Mouse (Mus musculus) activated CD4-positive, CD25-positive, alpha-beta regulatory T cell, adult 4 months (primary cell): Measurements from ENCODE around the gene Mios. TPM values are rescaled to one million over a fixed set of nuclear protein-coding genes. Genes with fewer than 3 reads are reported as not detected.

Experiments
- ATAC-seq: one replicate; pipeline ENCODE4 v1.8.0; 2017
- polyA plus RNA-seq, 2 experiments: library from polyadenylated mRNA; unstranded; fragments of 100-300 nt; shearing (Covaris generic); gene quantifications; one replicate each; pipeline ENCODE4 v1.2.1; 2017

Mios gene
- 10 to 100 TPM; 10.6 to 12.7 TPM for polyA plus RNA-seq

DNA sequence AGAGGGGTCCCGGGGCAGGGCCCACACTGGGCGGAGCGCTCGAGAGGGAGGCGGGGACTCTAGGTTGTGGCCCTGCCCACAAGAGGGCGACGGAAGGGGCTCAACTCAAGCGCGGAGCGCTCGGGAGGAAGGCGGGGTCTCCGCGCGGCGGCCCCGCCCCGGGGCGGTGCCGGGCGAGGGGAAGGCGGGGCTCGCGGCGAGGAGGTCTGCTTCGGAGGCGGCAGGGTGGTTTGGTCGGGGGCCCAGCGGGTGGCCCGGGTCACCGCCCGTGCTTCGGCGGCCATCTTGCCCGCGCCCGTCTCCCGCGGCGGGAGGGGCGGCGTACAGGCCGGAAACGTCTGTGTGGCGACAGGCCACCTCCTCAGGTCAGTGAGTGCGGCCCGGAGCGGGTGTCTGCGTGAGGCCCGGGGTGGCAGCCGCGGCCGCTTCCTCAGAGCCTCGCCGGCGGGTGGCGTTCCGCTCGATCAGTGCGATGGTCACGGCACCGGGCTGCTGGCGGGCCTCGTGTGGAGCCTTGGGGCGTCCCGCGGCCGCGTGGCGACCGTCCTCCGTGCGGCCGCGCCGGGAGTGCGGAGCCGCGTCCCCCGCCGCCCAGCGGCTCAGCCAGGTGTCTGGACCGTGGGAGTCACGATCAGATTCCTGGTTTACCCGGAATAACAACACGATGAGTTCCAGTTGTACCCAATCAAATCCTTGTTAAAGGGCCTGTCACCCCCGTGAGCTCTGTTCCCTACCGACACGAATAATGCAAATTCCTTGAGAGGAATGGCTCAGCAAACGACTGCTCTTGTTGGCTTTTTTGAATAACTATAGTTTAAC, at the start of gene Mios:
Gene Mios, plus strand, starts transcription at position 176 of the 819 bp plus-strand sequence.
- ATAC-seq: peak; percentile 93

DNA sequence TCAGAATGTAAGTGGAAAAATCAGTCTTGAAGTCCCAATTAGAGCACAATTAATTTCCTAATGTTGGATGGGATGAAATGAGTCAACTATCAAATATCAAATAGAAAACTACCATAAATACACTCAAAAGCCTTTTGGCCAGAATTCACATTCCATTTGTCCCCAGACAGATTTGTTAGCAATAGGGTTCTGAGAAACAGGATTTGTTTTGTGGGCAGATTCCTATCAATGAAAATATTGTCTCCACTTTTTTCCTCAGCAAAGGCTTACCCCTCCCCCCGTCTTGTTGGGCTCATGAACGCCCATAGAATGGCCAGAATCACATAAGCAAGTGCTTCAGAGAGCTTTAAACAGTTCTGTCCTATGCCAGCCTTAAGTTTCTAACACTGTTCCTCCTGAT, 49.0 kb upstream of the Mios start:
- ATAC-seq: no peak

- no peak for ATAC-seq
Observed at GRCm38 (mm10) chr6:8164741-8165140, 44.3 kb upstream of the Mios start.

GRCm38 (mm10) chr6:8172101-8172500, 36.9 kb upstream of the Mios start:
- no peak for ATAC-seq

DNA sequence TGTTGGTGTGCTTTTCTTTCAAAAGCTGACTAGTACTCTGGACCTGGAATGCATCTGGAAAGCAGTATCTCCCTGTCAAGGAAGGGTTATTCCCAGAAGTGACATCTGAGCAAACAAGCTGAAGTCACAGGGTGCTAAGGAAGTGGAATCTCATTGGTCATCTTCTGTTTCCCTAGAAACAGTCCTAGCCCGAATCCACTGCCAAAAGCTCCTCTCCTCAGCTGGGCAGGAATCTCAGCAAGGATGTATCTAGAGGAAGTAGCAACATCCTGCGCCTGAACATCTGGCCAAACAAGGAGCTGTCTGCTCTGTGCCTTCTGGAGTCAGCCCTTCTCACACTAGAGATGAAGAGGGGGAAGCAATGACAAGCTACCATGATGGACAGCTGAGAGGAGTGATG, 35.0 kb upstream of the Mios start:
- ATAC-seq: no peak

GRCm38 (mm10) chr6:8175346-8175745, 33.7 kb upstream of the Mios start:
- no peak for ATAC-seq

GRCm38 (mm10) chr6:8176116-8176515, 32.9 kb upstream of the Mios start:
- no peak for ATAC-seq

DNA sequence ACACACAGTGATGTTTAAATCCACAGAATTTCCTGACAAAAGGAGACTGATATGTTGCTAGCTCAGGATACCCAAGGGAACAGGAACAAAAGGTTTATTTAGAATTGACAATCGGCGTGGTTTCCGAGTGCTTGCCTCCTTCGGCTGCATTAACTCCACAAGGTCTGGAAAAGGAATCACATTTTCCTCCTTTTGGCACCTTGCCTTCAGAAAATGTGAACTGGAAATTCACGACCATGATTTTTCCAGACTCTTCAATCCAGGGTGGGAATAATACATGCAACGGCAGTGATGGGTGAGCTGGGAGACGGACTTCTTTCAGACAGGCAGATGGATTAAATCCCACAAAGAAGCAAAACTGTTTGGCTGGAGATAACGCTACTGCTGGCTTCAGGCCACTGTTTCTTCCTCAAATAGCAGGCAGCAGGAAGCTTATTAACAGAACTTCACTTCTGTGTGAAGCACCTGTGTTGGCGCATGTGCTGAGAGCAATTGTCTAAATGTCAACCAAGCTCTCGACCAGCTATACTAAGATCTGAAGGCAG, 30.6 kb upstream of the Mios start:
- no peak for ATAC-seq

DNA sequence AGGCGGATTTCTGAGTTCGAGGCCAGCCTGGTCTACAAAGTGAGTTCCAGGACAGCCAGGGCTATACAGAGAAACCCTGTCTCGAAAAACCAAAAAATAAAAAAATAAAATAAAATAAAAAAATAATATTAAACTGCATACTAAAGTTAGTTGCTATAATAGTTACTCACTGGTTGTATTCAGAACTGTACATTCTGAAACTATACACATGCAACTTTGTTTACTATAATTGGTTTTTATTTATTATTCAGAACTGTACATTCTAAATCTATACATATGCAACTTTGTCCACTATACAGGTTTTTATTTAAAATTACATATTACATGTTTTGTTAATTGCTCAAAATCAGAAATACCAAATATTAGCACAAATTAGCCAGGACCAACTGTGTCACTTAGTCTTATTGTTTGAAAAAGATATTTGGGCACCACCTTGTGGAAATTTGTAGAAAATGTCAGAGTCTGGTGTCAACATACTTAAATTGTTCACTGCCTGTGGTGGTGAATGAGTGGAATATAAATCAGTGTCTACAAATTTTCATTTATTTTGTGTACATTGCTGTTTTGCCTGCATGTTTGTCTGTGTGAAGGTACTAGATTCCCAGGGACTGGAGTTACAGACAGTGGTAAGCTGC, 20.3 kb upstream of the Mios start:
- no peak for ATAC-seq

DNA sequence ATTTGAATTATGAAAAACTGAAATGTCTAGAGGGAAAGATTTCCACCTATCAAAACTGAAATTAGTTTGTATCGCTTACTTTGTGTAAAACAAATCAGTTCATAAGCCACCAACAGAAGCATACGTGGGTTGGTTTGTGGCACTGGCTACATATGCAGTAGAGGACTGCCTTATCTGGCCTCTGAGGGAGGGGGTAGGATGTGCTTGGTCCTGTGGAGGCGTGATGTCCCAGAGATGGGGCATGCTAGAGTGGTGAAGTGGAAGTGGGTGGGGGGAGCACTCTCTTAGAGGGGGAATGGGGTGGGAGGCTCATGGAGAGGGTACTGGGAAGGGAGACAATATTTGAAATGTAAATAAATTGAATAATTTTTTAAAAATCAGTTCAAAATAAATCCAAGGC, 19.1 kb upstream of the Mios start:
- no peak for ATAC-seq

GRCm38 (mm10) chr6:8192517-8192916, 16.5 kb upstream of the Mios start, which contains the start of gene Col28a1:
Col28a1 (minus strand) TSS chr6:8192617.
- ATAC-seq: no peak

- peak; percentile 4 for ATAC-seq
Observed at GRCm38 (mm10) chr6:8209866-8210186, 804 bp downstream of the Mios start.

GRCm38 (mm10) chr6:8210661-8211060, 1.6 kb downstream of the Mios start:
- no peak for ATAC-seq

GRCm38 (mm10) chr6:8227035-8227434, 18.0 kb downstream of the Mios start:
- ATAC-seq: no peak

DNA sequence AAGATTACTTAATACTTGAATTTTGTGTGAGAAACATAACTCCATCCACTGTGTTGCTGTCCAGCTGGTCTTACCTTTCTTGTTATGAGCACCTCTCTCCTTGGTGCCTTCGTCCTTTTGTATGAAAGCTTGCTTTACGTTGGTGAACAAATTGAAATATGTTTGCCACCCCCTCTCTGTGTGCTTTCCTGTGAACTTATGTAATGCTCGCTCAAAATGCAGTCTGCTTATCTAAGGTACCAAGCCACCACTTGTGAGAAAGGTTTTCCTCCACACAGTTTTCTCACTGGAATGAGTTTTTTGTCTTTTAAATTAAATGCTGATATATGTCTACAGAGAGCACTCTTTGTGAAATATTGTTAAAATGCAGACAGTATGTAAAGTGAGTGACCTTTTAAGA, 19.6 kb downstream of the Mios start:
- no peak for ATAC-seq

- no peak for ATAC-seq
Observed at GRCm38 (mm10) chr6:8258316-8258715, 49.3 kb downstream of the Mios start.

GRCm38 (mm10) chr6:8259004-8259666, 50.1 kb downstream of the Mios start, which contains the start of the genes Rpa3, Umad1 and Gm45062:
Rpa3 (minus strand) TSS chr6:8259173.
Umad1 (plus strand) TSS chr6:8259288.
Gm45062 (plus strand) TSS chr6:8259450.
- ATAC-seq: peak; percentile 99

DNA sequence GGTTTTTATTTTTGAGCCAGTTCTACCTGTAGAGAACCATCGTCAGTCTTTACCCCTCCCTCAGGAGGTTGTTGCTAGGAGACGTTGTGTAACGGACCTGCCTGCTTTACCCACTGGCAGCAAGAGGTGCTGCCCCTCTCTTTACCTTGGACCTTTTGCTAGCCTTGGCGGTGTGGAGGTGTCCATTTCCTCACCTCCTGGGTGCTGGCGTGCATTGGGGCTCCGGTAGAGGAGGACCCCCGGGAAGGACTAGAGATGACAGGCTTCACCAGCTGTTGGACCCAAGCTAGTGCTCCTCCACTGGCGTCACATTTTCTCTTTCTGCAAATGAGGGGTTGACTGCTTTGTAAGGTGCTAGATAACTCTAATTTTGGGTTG, 50.6 kb downstream of the Mios start:
- peak; percentile 17 for ATAC-seq

DNA sequence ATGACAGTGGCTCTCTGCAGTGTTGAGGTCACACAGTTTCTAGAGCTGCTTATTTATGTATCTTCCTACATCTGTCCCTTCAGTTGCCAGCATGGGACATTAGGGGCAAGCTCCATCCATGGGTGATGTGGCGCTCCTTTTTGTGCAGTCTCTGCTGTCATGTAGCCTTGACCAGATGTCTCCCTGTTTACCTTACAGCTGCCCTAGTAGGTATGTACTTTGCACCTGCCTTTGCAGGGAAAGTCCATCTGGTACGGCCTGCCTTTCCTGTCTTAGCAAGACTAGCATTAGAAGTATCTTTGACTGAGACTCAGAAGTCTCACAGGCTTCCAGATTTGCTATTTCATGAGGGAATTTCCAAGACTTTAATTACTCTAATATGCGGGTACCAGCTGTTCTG, 62.0 kb downstream of the Mios start:
- no peak for ATAC-seq

- ATAC-seq: peak; percentile 72
Observed at GRCm38 (mm10) chr6:8274387-8275054, 65.5 kb downstream of the Mios start.

DNA sequence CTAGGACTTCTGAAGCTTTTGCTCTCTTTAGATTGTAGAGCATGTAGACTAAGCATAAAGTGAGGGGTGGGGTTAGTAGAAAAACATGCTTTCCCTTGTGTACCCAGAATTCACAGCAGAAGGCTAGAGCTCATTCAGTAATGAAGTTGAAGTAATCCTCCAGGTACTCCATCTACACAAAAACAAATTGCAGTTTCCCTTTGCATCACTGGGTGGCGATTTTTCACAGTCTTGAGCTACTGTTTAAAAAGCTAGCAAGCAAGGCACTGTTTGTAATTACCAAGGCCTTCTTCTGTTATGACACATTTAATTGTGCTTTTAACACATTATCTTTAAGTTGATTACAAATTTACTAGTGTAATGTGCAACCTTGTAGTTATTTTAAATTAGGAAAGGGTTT, 66.1 kb downstream of the Mios start:
- peak; percentile 68 for ATAC-seq

GRCm38 (mm10) chr6:8276431-8276830, 67.4 kb downstream of the Mios start:
- ATAC-seq: no peak
